Mouse (Mus musculus) liver, embryonic 12.5 days (tissue): ENCODE results near the gene Ccdc173. TPM values are rescaled to one million over a fixed set of nuclear protein-coding genes. Genes with fewer than 3 reads are reported as not detected.

Source experiments
- ATAC-seq: fragments of 200-750 bp; cut with Nextera tagmentation; 2 replicates; pipeline ENCODE4 v1.8.0; 2017; ENCODE audit warnings: moderate number of reproducible peaks, mild to moderate bottlenecking, moderate library complexity
- H3K27ac ChIP-seq: fragments of 300-500 bp; sonication (generic); 2 replicates; pipeline ENCODE4 v1.5.1; 2016; ENCODE audit warnings: mild to moderate bottlenecking
- H3K27me3 ChIP-seq: fragments of 300-500 bp; sonication (generic); replicated peaks from 2 replicates; pipeline ENCODE4 v1.6.1; 2016; ENCODE audit warnings: mild to moderate bottlenecking, moderate library complexity
- H3K36me3 ChIP-seq: fragments of 300-500 bp; sonication (generic); 2 replicates; pipeline ENCODE4 v1.6.1; 2016; ENCODE audit warnings: mild to moderate bottlenecking, moderate library complexity
- H3K4me1 ChIP-seq: fragments of 300-500 bp; sonication (generic); 2 replicates; pipeline ENCODE4 v1.6.1; 2016
- H3K4me2 ChIP-seq: fragments of 300-500 bp; sonication (generic); 2 replicates; pipeline ENCODE4 v1.6.1; 2016; ENCODE audit warnings: mild to moderate bottlenecking, moderate library complexity
- H3K4me3 ChIP-seq: fragments of 300-500 bp; sonication (generic); 2 replicates; pipeline ENCODE4 v1.5.1; 2016; ENCODE audit warnings: mild to moderate bottlenecking, moderate library complexity
- H3K9ac ChIP-seq: fragments of 300-500 bp; sonication (generic); 2 replicates; pipeline ENCODE4 v1.6.1; 2016; ENCODE audit warnings: mild to moderate bottlenecking, moderate library complexity
- H3K9me3 ChIP-seq: fragments of 300-500 bp; sonication (generic); replicated peaks from 2 replicates; pipeline ENCODE4 v1.6.1; 2016; ENCODE audit warnings: mild to moderate bottlenecking, moderate library complexity
- WGBS: fragments of 180-500 bp; shearing (Covaris S2); methylation state at CpG from one replicate; pipeline ENCODE4 v1.1.7; 2016; ENCODE audit not compliant: insufficient replicate concordance; 5-methylcytosine and 5-hydroxymethylcytosine counted together
- polyA plus RNA-seq: library from polyadenylated mRNA; unstranded; fragments of >200 nt; fragmentation: Nextera tagmentation; extraction: Ambion mirVana; gene quantifications from 2 replicates; pipeline ENCODE4 v1.2.1, GENCODE M21; 2016

Ccdc173 gene
- 0.46 and 0.53 TPM in 2 replicates for polyA plus RNA-seq

GRCm38 (mm10) chr2:69789429-69790069 lies at the start of gene Ccdc173, which contains the start of gene Phospho2:
TSS of gene Ccdc173 (minus strand) at chr2:69789575.
TSS of gene Phospho2 (plus strand) at chr2:69789623.
- 1% methylated on average over 48 of the region's 48 CpGs for WGBS
- peak; percentile 95 for ATAC-seq

GRCm38 (mm10) chr2:69838707-69839106 lies 49.3 kb upstream of the Ccdc173 start:
- Histone ChIP-seq H3K9me3 (no peaks in the 10 kb centered on the region), H3K27me3 (no peaks in the 10 kb centered on the region), H3K4me2 (no peak overlapping the region), H3K4me1 (no peaks in the 10 kb centered on the region), H3K27ac (no peak overlapping the region), H3K4me3 (no peak overlapping the region), H3K9ac (no peak overlapping the region), H3K36me3 (peaks cover 35% of the 10 kb centered on the region)
- ATAC-seq: no peak

More at GRCm38 (mm10) chr2:69789429-69790069, at the start of gene Ccdc173, which contains the start of gene Phospho2:
- peak within 1 kb of the TSS; percentile 93 for H3K4me2 ChIP-seq
- no peaks in the 10 kb centered on the region for H3K9me3 ChIP-seq
- peak within 1 kb of the TSS; percentile 83 for H3K27ac ChIP-seq
- peaks cover 12% of the 10 kb centered on the region for H3K4me1 ChIP-seq
- peaks cover 20% of the 10 kb centered on the region for H3K36me3 ChIP-seq
- H3K4me3 ChIP-seq: peak within 1 kb of the TSS; percentile 75
- H3K27me3 ChIP-seq: no peaks in the 10 kb centered on the region
- H3K9ac ChIP-seq: peak within 1 kb of the TSS; percentile 82

GRCm38 (mm10) chr2:69837996-69838395 lies 48.6 kb upstream of the Ccdc173 start:
- H3K27me3 ChIP-seq: no peaks in the 10 kb centered on the region
- peaks cover 42% of the 10 kb centered on the region for H3K36me3 ChIP-seq
- H3K27ac ChIP-seq: no peak overlapping the region
- no peak overlapping the region for H3K9ac ChIP-seq
- H3K4me1 ChIP-seq: no peaks in the 10 kb centered on the region
- H3K4me2 ChIP-seq: no peak overlapping the region
- no peaks in the 10 kb centered on the region for H3K9me3 ChIP-seq
- 0 out of 2 replicates have a peak, but pooled peaks have one; percentile 37 for ATAC-seq
- no peak overlapping the region for H3K4me3 ChIP-seq
- WGBS: 39% methylated on average over 3 of the region's 3 CpGs

DNA sequence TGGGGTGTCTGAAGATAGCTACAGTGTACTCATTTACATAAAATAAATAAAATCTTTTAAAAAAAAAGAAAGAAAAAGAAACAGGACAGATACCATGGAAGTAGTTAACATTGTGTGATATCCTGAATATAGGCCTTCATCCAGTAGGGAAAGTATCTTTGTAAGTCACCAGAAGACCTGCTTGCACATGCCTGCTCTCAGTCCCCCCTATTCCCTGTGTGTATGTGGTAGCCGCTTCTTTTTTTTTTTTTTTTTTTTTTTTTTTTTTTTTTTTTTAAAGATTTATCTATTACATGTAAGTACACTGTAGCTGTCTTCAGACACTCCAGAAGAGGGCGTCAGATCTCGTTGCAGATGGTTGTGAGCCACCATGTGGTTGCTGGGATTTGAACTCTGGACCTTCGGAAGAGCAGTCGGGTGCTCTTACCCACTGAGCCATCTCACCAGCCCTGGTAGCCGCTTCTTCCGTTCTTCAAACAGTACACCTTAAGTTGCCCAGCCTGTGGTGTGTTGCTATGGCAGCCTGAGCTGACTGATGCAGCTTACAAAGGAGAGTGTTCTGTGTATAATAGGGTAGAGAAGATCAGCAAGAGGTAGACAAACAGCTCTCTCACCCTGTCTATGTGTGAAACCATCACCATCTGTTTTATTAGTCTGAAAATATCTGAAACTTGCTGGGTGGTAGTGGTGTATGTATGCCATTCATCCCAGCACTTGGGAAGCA lies 48.0 kb upstream of the Ccdc173 start:
- no peak overlapping the region for H3K9ac ChIP-seq
- H3K4me1 ChIP-seq: no peaks in the 10 kb centered on the region
- H3K9me3 ChIP-seq: no peaks in the 10 kb centered on the region
- H3K27ac ChIP-seq: no peak overlapping the region
- no peak overlapping the region for H3K4me3 ChIP-seq
- 75% methylated on average over 7 of the region's 7 CpGs for WGBS
- peaks cover 48% of the 10 kb centered on the region for H3K36me3 ChIP-seq
- H3K4me2 ChIP-seq: no peak overlapping the region
- no peaks in the 10 kb centered on the region for H3K27me3 ChIP-seq
- ATAC-seq: no peak

- Histone ChIP-seq H3K9ac (no peak overlapping the region), H3K4me1 (peaks cover 41% of the 10 kb centered on the region), H3K27ac (peak overlapping the region; percentile 54; the same call in 1 of the 2 replicates), H3K4me3 (no peak overlapping the region), H3K36me3 (peaks cover 86% of the 10 kb centered on the region), H3K9me3 (no peaks in the 10 kb centered on the region), H3K27me3 (no peaks in the 10 kb centered on the region), H3K4me2 (no peak overlapping the region)
- ATAC-seq: no peak
- 75% methylated on average over 8 of the region's 8 CpGs for WGBS
Observed at GRCm38 (mm10) chr2:69830116-69830515, 40.7 kb upstream of the Ccdc173 start.

GRCm38 (mm10) chr2:69829680-69830079 lies 40.3 kb upstream of the Ccdc173 start:
- H3K36me3 ChIP-seq: peaks cover 86% of the 10 kb centered on the region
- peak; percentile 84 for ATAC-seq
- no peaks in the 10 kb centered on the region for H3K9me3 ChIP-seq
- 28% methylated on average over 2 of the region's 2 CpGs for WGBS
- H3K9ac ChIP-seq: no peak overlapping the region
- no peaks in the 10 kb centered on the region for H3K27me3 ChIP-seq
- H3K4me1 ChIP-seq: peaks cover 45% of the 10 kb centered on the region
- peak overlapping the region; percentile 54; the same call in 1 of the 2 replicates for H3K27ac ChIP-seq
- no peak overlapping the region for H3K4me2 ChIP-seq
- H3K4me3 ChIP-seq: no peak overlapping the region

DNA sequence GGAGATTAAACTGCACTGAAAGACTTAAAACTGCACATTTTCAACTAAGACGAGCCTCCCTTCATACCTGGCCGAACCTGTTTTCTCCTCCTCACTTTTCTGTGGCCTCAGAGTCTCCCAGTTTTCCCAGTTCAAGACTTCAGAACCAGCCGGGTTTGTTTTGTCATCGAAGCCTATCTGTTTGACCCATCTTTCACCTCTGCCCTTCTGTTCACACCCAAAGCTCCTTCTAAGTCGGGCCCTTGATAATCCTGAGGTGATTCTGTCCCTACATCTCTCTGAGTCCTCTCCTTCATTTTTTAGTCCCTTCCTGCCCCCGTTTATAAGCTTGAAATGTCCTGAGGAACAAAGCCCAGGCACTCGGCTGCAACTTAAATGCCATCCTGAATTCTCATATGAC lies 38.7 kb upstream of the Ccdc173 start:
- Histone ChIP-seq H3K4me3 (no peak overlapping the region), H3K4me1 (peaks cover 60% of the 10 kb centered on the region), H3K9ac (no peak overlapping the region), H3K27me3 (no peaks in the 10 kb centered on the region), H3K4me2 (no peak overlapping the region), H3K27ac (no peak overlapping the region), H3K36me3 (peaks cover 79% of the 10 kb centered on the region), H3K9me3 (no peaks in the 10 kb centered on the region)
- no peak for ATAC-seq
- whole genome bisulfite sequencing: 68% methylated on average over 7 of the region's 7 CpGs

- Histone ChIP-seq H3K27ac (0 out of 2 replicates have a peak overlapping the region, but pooled peaks have one; percentile 7), H3K4me1 (peaks cover 64% of the 10 kb centered on the region), H3K27me3 (no peaks in the 10 kb centered on the region), H3K9ac (no peak overlapping the region), H3K36me3 (peaks cover 66% of the 10 kb centered on the region), H3K4me3 (no peak overlapping the region), H3K9me3 (no peaks in the 10 kb centered on the region), H3K4me2 (no peak overlapping the region)
- ATAC-seq: no peak
- 86% methylated on average over 2 of the region's 2 CpGs for WGBS
Observed at GRCm38 (mm10) chr2:69826380-69826779, 37.0 kb upstream of the Ccdc173 start.

- H3K27ac ChIP-seq: no peak overlapping the region
- no peak for ATAC-seq
- WGBS: 90% methylated on average over 10 of the region's 10 CpGs
Observed at GRCm38 (mm10) chr2:69825898-69826297, 36.5 kb upstream of the Ccdc173 start.

GRCm38 (mm10) chr2:69823129-69823677 lies 33.8 kb upstream of the Ccdc173 start:
- peaks cover 73% of the 10 kb centered on the region for H3K4me1 ChIP-seq
- H3K9ac ChIP-seq: peak overlapping the region; percentile 99

More at GRCm38 (mm10) chr2:69825898-69826297, 36.5 kb upstream of the Ccdc173 start:
- Histone ChIP-seq H3K27me3 (no peaks in the 10 kb centered on the region), H3K9me3 (no peaks in the 10 kb centered on the region), H3K4me3 (no peak overlapping the region), H3K4me2 (no peak overlapping the region), H3K36me3 (peaks cover 62% of the 10 kb centered on the region), H3K9ac (no peak overlapping the region), H3K4me1 (peaks cover 69% of the 10 kb centered on the region)

GRCm38 (mm10) chr2:69822361-69823128 lies 33.2 kb upstream of the Ccdc173 start:
- Histone ChIP-seq H3K9ac (peak overlapping the region; percentile 99), H3K4me2 (peak overlapping the region; percentile 96), H3K36me3 (peaks cover 32% of the 10 kb centered on the region), H3K4me1 (peaks cover 75% of the 10 kb centered on the region), H3K27ac (peak overlapping the region; percentile 95), H3K27me3 (no peaks in the 10 kb centered on the region), H3K9me3 (no peaks in the 10 kb centered on the region), H3K4me3 (peak overlapping the region; percentile 96)
- under 1% methylated on average over 71 of the region's 80 CpGs for WGBS
- ATAC-seq: peak; percentile 25

More at GRCm38 (mm10) chr2:69823129-69823677, 33.8 kb upstream of the Ccdc173 start:
- Histone ChIP-seq H3K27ac (peak overlapping the region; percentile 95), H3K36me3 (peaks cover 36% of the 10 kb centered on the region), H3K4me3 (peak overlapping the region; percentile 96), H3K27me3 (no peaks in the 10 kb centered on the region), H3K4me2 (peak overlapping the region; percentile 96), H3K9me3 (no peaks in the 10 kb centered on the region)
- peak; percentile 72 for ATAC-seq
- WGBS: 2% methylated on average over 45 of the region's 45 CpGs
